Mouse (Mus musculus) G1E (cell line): ENCODE results near the gene Ttll9. TPM values are rescaled to one million over a fixed set of nuclear protein-coding genes. Genes with fewer than 3 reads are reported as not detected.

Source experiments
- ATAC-seq: 2 replicates; pipeline ENCODE4 v1.8.0; 2016; ENCODE audit warnings: mild to moderate bottlenecking; ENCODE audit not compliant: insufficient number of reproducible peaks, poor library complexity, low FRiP score, severe bottlenecking; ENCODE audit errors: extremely low read depth
- DNase-seq: peaks from one replicate; pipeline ENCODE4 v3.0.0; 2012; ENCODE audit warnings: low spot score
- H3K27me3 ChIP-seq: 2 replicates; pipeline ENCODE4 v1.6.1; 2012; ENCODE audit warnings: mild to moderate bottlenecking, low read length, inconsistent platforms; ENCODE audit not compliant: insufficient read depth
- H3K36me3 ChIP-seq: replicated peaks from 2 replicates; pipeline ENCODE3; 2012; ENCODE audit warnings: mild to moderate bottlenecking, inconsistent platforms
- H3K4me1 ChIP-seq: 2 replicates; pipeline ENCODE4 v1.6.1; 2012; ENCODE audit warnings: low read depth, low read length, inconsistent platforms, mixed read lengths; ENCODE audit not compliant: insufficient read depth
- H3K4me3 ChIP-seq: 2 replicates; pipeline ENCODE4 v1.5.1; 2012; ENCODE audit warnings: low read depth, mild to moderate bottlenecking, inconsistent platforms, low read length, moderate library complexity, mixed read lengths
- H3K9me3 ChIP-seq: replicated peaks from 2 replicates; pipeline ENCODE4 v1.6.1; 2012; ENCODE audit warnings: inconsistent platforms
- CTCF ChIP-seq: IDR thresholded peaks from 2 replicates; pipeline ENCODE4 v1.5.1; 2012; ENCODE audit warnings: low read depth, low read length, inconsistent platforms, mixed read lengths
- GATA1 ChIP-seq: IDR thresholded peaks from 2 replicates; pipeline ENCODE4 v1.6.1; 2012; ENCODE audit warnings: borderline replicate concordance, low read length, inconsistent platforms, mixed read lengths
- GATA2 ChIP-seq: IDR thresholded peaks from 2 replicates; pipeline ENCODE4 v1.6.1; 2012; ENCODE audit warnings: low read depth, low read length, inconsistent platforms, borderline replicate concordance
- POLR2AphosphoS5 ChIP-seq: IDR thresholded peaks from 2 replicates; pipeline ENCODE4 v1.6.1; 2012; ENCODE audit warnings: low read depth, low read length, inconsistent platforms; ENCODE audit not compliant: insufficient replicate concordance
- TAL1 ChIP-seq: conservative IDR thresholded peaks from 2 replicates; pipeline ENCODE4 v1.6.1; 2012; ENCODE audit warnings: low read depth, low read length, inconsistent platforms, mixed read lengths
- polyA plus RNA-seq: library from polyadenylated mRNA; stranded (reverse); fragments of >175 nt; gene quantifications from 2 replicates; pipeline ENCODE4 v1.2.3, GENCODE M21; 2012
- total RNA-seq, 2 experiments: library from RNA; stranded (forward) in 1 of 2; stranded (reverse) in 1 of 2; fragments of 200-1000 nt in 1 of 2; fragments of >200 nt in 1 of 2; fragmentation: Nextera tagmentation in 1 of 2; gene quantifications; 2 replicates each; pipeline ENCODE4 v1.2.3; 2014 to 2017

Ttll9 gene
- total and polyA plus RNA-seq, 3 experiments = not detected

GRCm38 (mm10) chr2:152976991-152977390, 14.7 kb downstream of the Ttll9 start:
- Histone ChIP-seq H3K9me3 (no peaks in the 10 kb centered on the region), H3K4me3 (no peak overlapping the region), H3K4me1 (no peaks in the 10 kb centered on the region), H3K36me3 (no peaks in the 10 kb centered on the region), H3K27me3 (peaks cover 15% of the 10 kb centered on the region)
- ATAC-seq (no peak), DNase-seq (no peak)
- no peak for TF ChIP-seq POLR2AphosphoS5
- no peak for TF ChIP-seq GATA1
- TF ChIP-seq CTCF = no peak
- TF ChIP-seq GATA2 = no peak
- no peak for TF ChIP-seq TAL1

DNA sequence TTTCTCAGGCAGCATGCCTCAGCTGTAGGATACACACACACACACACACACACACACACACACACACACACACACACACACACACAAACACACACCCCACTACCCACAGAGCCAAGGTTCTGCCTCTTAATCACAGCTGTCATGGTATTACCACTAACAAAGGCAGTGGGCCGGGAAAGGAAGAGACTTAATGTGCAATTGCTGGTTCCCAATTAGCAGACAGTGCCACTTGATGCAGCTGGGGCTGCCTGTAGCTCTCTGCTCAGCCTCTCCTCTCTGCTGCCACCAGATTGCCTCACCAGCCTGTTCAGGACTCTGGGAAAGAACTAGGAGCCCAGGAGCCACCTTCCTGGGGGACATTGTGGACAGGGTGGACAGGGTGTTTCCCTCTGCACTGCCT, 23.3 kb downstream of the Ttll9 start:
- ATAC-seq = no peak
- Histone ChIP-seq H3K27me3 (peaks cover 21% of the 10 kb centered on the region), H3K4me1 (no peaks in the 10 kb centered on the region), H3K9me3 (no peaks in the 10 kb centered on the region), H3K36me3 (no peaks in the 10 kb centered on the region), H3K4me3 (no peak overlapping the region)
- TF ChIP-seq POLR2AphosphoS5 (no peak), GATA1 (no peak), TAL1 (no peak), GATA2 (no peak), CTCF (no peak)
- DNase-seq = no peak

DNA sequence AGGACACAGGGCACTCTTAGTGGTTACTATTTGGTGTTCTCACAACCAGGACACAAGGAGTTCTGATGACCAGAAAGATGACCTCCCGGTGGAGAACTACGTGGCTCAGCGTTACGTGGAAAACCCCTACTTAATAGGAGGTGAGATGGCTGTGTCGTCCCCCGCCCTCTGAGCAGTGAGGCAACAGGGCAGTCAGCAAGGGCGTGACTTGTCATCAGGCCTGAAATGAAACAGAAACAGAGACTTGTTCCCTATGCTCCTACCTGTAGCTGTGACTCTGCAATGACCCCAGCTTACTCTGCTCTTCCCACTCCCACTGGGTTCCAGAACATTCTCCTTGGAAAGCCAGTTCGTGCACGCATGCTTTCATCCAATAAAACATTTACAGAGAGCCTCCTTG, 29.2 kb downstream of the Ttll9 start:
- H3K9me3 ChIP-seq = no peaks in the 10 kb centered on the region
- peaks cover 22% of the 10 kb centered on the region for H3K27me3 ChIP-seq
- ATAC-seq (no peak), DNase-seq (no peak)
- no peak for TF ChIP-seq GATA1
- no peak for TF ChIP-seq GATA2
- TF ChIP-seq POLR2AphosphoS5 = no peak
- TF ChIP-seq CTCF = no peak
- TF ChIP-seq TAL1 = no peak
- H3K36me3 ChIP-seq = no peaks in the 10 kb centered on the region
- H3K4me3 ChIP-seq = no peak overlapping the region
- no peaks in the 10 kb centered on the region for H3K4me1 ChIP-seq

- no peak for ATAC-seq
- no peak overlapping the region for H3K4me3 ChIP-seq
- H3K36me3 ChIP-seq = no peaks in the 10 kb centered on the region
- peaks cover 7% of the 10 kb centered on the region for H3K9me3 ChIP-seq
- H3K27me3 ChIP-seq = peaks cover 13% of the 10 kb centered on the region; the same call in 1 of the 2 replicates
- no peak for TF ChIP-seq GATA1
- no peak for TF ChIP-seq TAL1
- TF ChIP-seq POLR2AphosphoS5 = no peak
- TF ChIP-seq CTCF = no peak
- TF ChIP-seq GATA2 = no peak
- DNase-seq = no peak
- no peaks in the 10 kb centered on the region for H3K4me1 ChIP-seq
Measured at GRCm38 (mm10) chr2:152997046-152997445, 34.8 kb downstream of the Ttll9 start.

DNA sequence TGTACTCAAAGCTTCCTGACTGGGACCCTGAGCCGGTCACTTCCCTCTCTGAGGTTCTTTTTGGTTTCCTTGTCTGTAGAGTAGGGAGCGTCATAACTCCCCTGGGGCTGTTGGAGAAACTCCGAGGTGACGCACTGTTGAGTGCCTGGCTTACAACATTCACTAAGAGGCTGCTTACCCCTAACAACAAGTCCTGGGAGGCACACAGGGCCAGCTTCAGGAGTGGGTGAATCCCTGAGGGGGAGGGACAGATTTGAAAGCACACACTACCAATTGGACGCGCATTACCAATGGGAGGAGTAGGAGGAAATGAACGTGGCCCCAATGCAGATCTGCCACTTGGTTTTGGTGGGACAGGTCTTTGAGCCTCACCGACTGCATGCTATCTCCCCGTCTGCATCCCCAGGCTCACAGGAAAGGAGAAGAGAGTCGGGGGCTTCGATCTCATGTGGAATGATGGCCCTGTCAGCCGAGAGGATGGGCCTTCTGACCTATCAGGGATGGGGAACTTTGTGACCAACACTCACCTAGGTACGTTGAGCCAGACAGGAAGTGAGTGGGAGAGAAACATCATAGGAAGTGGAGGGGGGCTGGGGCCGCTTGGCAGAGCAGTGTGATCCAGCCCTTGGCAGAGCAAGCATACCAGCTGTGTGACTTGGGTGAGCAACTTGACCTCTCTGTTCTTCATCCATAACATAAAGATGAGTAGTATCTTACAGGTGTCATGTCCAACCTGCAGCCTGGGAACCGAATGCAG, 40.4 kb downstream of the Ttll9 start:
- Histone ChIP-seq H3K27me3 (peaks cover 8% of the 10 kb centered on the region; the same call in 1 of the 2 replicates), H3K4me1 (no peaks in the 10 kb centered on the region), H3K9me3 (peaks cover 7% of the 10 kb centered on the region), H3K36me3 (peaks cover 18% of the 10 kb centered on the region), H3K4me3 (no peak overlapping the region)
- ATAC-seq (no peak), DNase-seq (no peak)
- no peak for TF ChIP-seq POLR2AphosphoS5
- TF ChIP-seq GATA1 = no peak
- TF ChIP-seq TAL1 = no peak

- no peak overlapping the region for H3K4me3 ChIP-seq
- TF ChIP-seq TAL1 (no peak), GATA2 (no peak), GATA1 (no peak), POLR2AphosphoS5 (no peak), CTCF (no peak)
- ATAC-seq = no peak
- peaks cover 8% of the 10 kb centered on the region; the same call in 1 of the 2 replicates for H3K27me3 ChIP-seq
- peaks cover 7% of the 10 kb centered on the region for H3K9me3 ChIP-seq
- H3K36me3 ChIP-seq = peaks cover 29% of the 10 kb centered on the region
- no peaks in the 10 kb centered on the region for H3K4me1 ChIP-seq
- no peak for DNase-seq
Measured at GRCm38 (mm10) chr2:153003681-153004338, 41.5 kb downstream of the Ttll9 start.
